In the genomic region with DNA sequence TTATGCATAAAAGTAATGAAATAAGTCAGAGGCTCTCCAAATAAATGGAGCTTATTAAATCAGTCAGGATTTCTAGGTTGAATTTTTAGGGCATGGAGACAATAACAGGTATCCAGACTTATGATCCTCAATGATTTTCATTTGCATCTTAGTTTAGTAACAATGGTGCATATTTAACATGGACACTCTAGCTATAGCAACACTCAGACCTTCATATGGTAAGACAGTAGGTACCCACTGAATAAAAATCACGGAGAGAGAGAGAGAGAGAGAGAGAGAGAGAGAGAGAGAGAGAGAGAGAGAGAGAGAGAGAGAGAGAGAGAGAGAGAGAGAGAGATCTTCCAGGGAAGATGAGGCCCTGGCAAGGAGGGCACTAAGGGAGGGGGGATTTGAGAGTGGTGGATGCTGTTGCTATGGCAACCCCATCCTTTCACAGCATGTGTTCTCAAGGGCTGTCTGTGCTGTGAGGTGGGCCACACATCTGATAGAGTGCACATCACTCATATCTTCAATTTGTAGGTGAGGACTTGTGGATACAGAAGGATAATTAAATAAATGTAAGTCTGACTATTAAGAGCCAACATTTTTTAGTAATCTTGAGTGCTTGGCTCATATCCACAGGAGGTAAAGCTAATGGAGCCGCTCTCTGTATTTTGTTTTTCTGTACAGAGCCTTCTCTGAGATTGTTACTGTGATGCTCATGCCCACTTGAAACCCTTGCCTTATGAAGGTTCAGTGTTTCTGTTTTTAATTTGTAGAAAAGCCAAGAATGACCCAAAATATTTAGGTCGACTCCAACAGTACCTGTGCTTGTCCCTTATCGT, we compare ENCODE assay signal across 14 mouse cellular contexts.
DNase-seq lines count a peak whose midpoint lies in the region; ATAC-seq lines count a peak whose summit lies in the region.
"Had no signal": no experiment of that assay in that cellular context is flagged by ENCODE, and none has a peak within 500 bp of the region (broad histone marks: within the 10 kb centered on the region; RNA-seq: fewer than 3 reads in every experiment).

No protein-coding gene starts in this region.

- no peak for DNase-seq in frontal cortex, adult 2 months (ENCODE audit: extremely low spot score in 1 of 2, low spot score in 1 of 2)
- DNase-seq in layer of hippocampus, adult 18-20 months (ENCODE audit: low spot score in 2 of 2) = peak; percentile 5 to 48
- no peak for DNase-seq in adipocyte (ENCODE audit: low spot score)
- DNase-seq in heart, postnatal 10 days = no peak
- DNase-seq: cerebellum, adult 11 months; gastrocnemius, postnatal 10 days had no signal

- no peaks in the 10 kb centered on the region; the same call in 1 of the 2 replicates for H3K4me1 ChIP-seq in forebrain, embryonic 12.5 days
- H3K4me1 ChIP-seq in neural tube, embryonic 14.5 days (ENCODE audit: control insufficient read depth, insufficient read depth, low read length) = 0 out of 2 replicates have a peak, but pooled peaks cover 4% of the 10 kb centered on the region
- H3K4me1 ChIP-seq: embryonic facial prominence, embryonic 13.5 days; heart, embryonic 15.5 days; kidney, embryonic 15.5 days; limb, embryonic 13.5 days had no signal

- peak; percentile 61; the same call in 1 of the 2 replicates for ATAC-seq in frontal cortex, adult (ENCODE audit: low TSS enrichment)
- peak; percentile 92 for ATAC-seq in forebrain, embryonic 12.5 days (ENCODE audit: low FRiP score)
- peak; percentile 97 for ATAC-seq in neural tube, embryonic 14.5 days (ENCODE audit: low read depth)
- no peak for ATAC-seq in erythroblast, adult 5-6 weeks (replicated peaks; ENCODE audit: low FRiP score, poor library complexity, severe bottlenecking)

- 75% methylated on average over 4 of the region's 4 CpGs for WGBS in forebrain, embryonic 12.5 days
- 63% methylated on average over 4 of the region's 4 CpGs for WGBS in neural tube, embryonic 14.5 days

- intact Hi-C loops in heart, postnatal 10 days (cut with DNase I) = no loop called here

- H3K9ac ChIP-seq in forebrain, embryonic 12.5 days = no peak overlapping the region
- H3K9ac ChIP-seq in neural tube, embryonic 14.5 days (replicated peaks; ENCODE audit: low read depth, low read length) = no peak overlapping the region
- H3K9ac ChIP-seq: embryonic facial prominence, embryonic 13.5 days; heart, embryonic 15.5 days; kidney, embryonic 15.5 days; limb, embryonic 13.5 days had no signal

- no peak overlapping the region for H3K4me3 ChIP-seq in forebrain, embryonic 12.5 days (replicated peaks)
- H3K4me3 ChIP-seq in neural tube, embryonic 14.5 days (ENCODE audit: low read depth, low read length) = no peak overlapping the region
- H3K4me3 ChIP-seq: embryonic facial prominence, embryonic 13.5 days; heart, embryonic 15.5 days; kidney, embryonic 15.5 days; limb, embryonic 13.5 days had no signal

- no peaks in the 10 kb centered on the region for H3K27me3 ChIP-seq in forebrain, embryonic 12.5 days
- no peaks in the 10 kb centered on the region for H3K27me3 ChIP-seq in neural tube, embryonic 14.5 days (ENCODE audit: control insufficient read depth, insufficient read depth, low read length)
- H3K27me3 ChIP-seq: embryonic facial prominence, embryonic 13.5 days; heart, embryonic 15.5 days; kidney, embryonic 15.5 days; limb, embryonic 13.5 days had no signal

- no peaks in the 10 kb centered on the region for H3K36me3 ChIP-seq in forebrain, embryonic 12.5 days (replicated peaks)
- no peaks in the 10 kb centered on the region for H3K36me3 ChIP-seq in neural tube, embryonic 14.5 days (ENCODE audit: control insufficient read depth, insufficient read depth, low read length)
- H3K36me3 ChIP-seq: embryonic facial prominence, embryonic 13.5 days; heart, embryonic 15.5 days; kidney, embryonic 15.5 days; limb, embryonic 13.5 days had no signal

- no peak overlapping the region for H3K4me2 ChIP-seq in forebrain, embryonic 12.5 days
- no peak overlapping the region for H3K4me2 ChIP-seq in neural tube, embryonic 14.5 days (ENCODE audit: low read depth, low read length)
- H3K4me2 ChIP-seq: embryonic facial prominence, embryonic 13.5 days; heart, embryonic 15.5 days; kidney, embryonic 15.5 days; limb, embryonic 13.5 days had no signal

- no peak overlapping the region for H3K27ac ChIP-seq in forebrain, embryonic 12.5 days
- H3K27ac ChIP-seq in neural tube, embryonic 14.5 days (ENCODE audit: low read depth, low read length) = no peak overlapping the region
- H3K27ac ChIP-seq: embryonic facial prominence, embryonic 13.5 days; heart, embryonic 15.5 days; kidney, embryonic 15.5 days; limb, embryonic 13.5 days had no signal

- no peaks in the 10 kb centered on the region for H3K9me3 ChIP-seq in forebrain, embryonic 12.5 days
- H3K9me3 ChIP-seq in neural tube, embryonic 14.5 days (ENCODE audit: control insufficient read depth, low read length) = no peaks in the 10 kb centered on the region
- H3K9me3 ChIP-seq: embryonic facial prominence, embryonic 13.5 days; heart, embryonic 15.5 days; kidney, embryonic 15.5 days; limb, embryonic 13.5 days had no signal

Comparison
In these comparisons a context has a peak if more than half of its experiments do, and no peak if none do; other contexts are left out.
1. DNase-seq: peak in layer of hippocampus, adult 18-20 months (2 of 2); none in frontal cortex, adult 2 months (0 of 2), adipocyte (single experiment) and heart, postnatal 10 days (0 of 2).